Mouse (Mus musculus) gastrocnemius, adult 2 months (tissue): ENCODE measurements at regions not wholly inside any gene's neighbourhood (a gene's known extent, or its start where the extent isn't known, plus 50 kb on each side); places are given as distances from the start of the nearest gene placed in this dataset.

Experiments used
- DNase-seq: peaks from one replicate; pipeline ENCODE4 v3.0.0; 2022
- H3K27ac ChIP-seq: fragments of 200-600 bp; 2 replicates; pipeline ENCODE4 v1.8.1; 2022; ENCODE audit warnings: mild to moderate bottlenecking
- H3K4me3 ChIP-seq: fragments of 200-600 bp; 2 replicates; pipeline ENCODE4 v1.8.1; 2022; ENCODE audit warnings: mild to moderate bottlenecking, moderate library complexity
- CTCF ChIP-seq: fragments of 200-600 bp; IDR thresholded peaks from 2 replicates; pipeline ENCODE4 v1.8.1; 2022; ENCODE audit warnings: antibody characterized with exemption, mild to moderate bottlenecking, moderate library complexity
- intact Hi-C: fragments of 180-260 bp; cut with DNase I; formaldehyde crosslinking; loops from one replicate; pipeline ENCODE4 v1.15.1; 2025

- intact Hi-C loops, result no loop called here
- TF ChIP-seq CTCF, result no peak
- H3K27ac ChIP-seq, result no peak overlapping the region
- no peak for DNase-seq
- no peak overlapping the region for H3K4me3 ChIP-seq
Observed at GRCm38 (mm10) chr8:35917573-35917972, 152.0 kb downstream of the Gm19410 start.

- TF ChIP-seq CTCF, result no peak
- DNase-seq, result no peak
- intact Hi-C loops, result no loop called here
- H3K27ac ChIP-seq, result peak overlapping the region; percentile 79
- no peak overlapping the region for H3K4me3 ChIP-seq
Observed at GRCm38 (mm10) chr8:35919451-35919850, 153.9 kb downstream of the Gm19410 start.

- intact Hi-C loops, result loop anchor here (5.0 kb wide), 1 partner anchor 38 kb away; no protein-coding TSS in a partner anchor
- Histone ChIP-seq H3K27ac (peak overlapping the region; percentile 79), H3K4me3 (no peak overlapping the region)
- DNase-seq, result no peak
- no peak for TF ChIP-seq CTCF
Observed at GRCm38 (mm10) chr8:35919859-35920675, 154.5 kb downstream of the Gm19410 start.

GRCm38 (mm10) chr8:35924026-35924425 is 158.4 kb downstream of the Gm19410 start:
- intact Hi-C loops, result loop anchor here (5.0 kb wide), 1 partner anchor 42 kb away; no protein-coding TSS in a partner anchor
- DNase-seq, result no peak

GRCm38 (mm10) chr8:35927408-35927871 is 161.8 kb downstream of the Gm19410 start:
- DNase-seq, result no peak
- Histone ChIP-seq H3K4me3 (no peak overlapping the region), H3K27ac (peak overlapping the region; percentile 63)
- intact Hi-C loops, result no loop called here
- no peak for TF ChIP-seq CTCF

More at GRCm38 (mm10) chr8:35924026-35924425, 158.4 kb downstream of the Gm19410 start:
- no peak overlapping the region for H3K4me3 ChIP-seq
- no peak overlapping the region for H3K27ac ChIP-seq
- no peak for TF ChIP-seq CTCF

- Histone ChIP-seq H3K4me3 (no peak overlapping the region), H3K27ac (no peak overlapping the region)
- TF ChIP-seq CTCF, result no peak
- DNase-seq, result no peak
- intact Hi-C loops, result no loop called here
Observed at GRCm38 (mm10) chr8:35930291-35930690, 164.7 kb downstream of the Gm19410 start.

GRCm38 (mm10) chr8:35933186-35934114 is 167.9 kb downstream of the Gm19410 start:
- TF ChIP-seq CTCF, result no peak

GRCm38 (mm10) chr8:35934115-35934607 is 168.6 kb downstream of the Gm19410 start:
- no peak for TF ChIP-seq CTCF
- H3K27ac ChIP-seq, result no peak overlapping the region
- intact Hi-C loops, result no loop called here
- DNase-seq, result no peak
- no peak overlapping the region for H3K4me3 ChIP-seq

More at GRCm38 (mm10) chr8:35933186-35934114, 167.9 kb downstream of the Gm19410 start:
- H3K27ac ChIP-seq, result no peak overlapping the region
- no peak for DNase-seq
- no peak overlapping the region for H3K4me3 ChIP-seq
- intact Hi-C loops, result no loop called here

GRCm38 (mm10) chr8:35935034-35935433 is 169.4 kb downstream of the Gm19410 start:
- H3K27ac ChIP-seq, result no peak overlapping the region
- TF ChIP-seq CTCF, result no peak
- no peak for DNase-seq
- no peak overlapping the region for H3K4me3 ChIP-seq
- intact Hi-C loops, result no loop called here

- no peak for DNase-seq
- Histone ChIP-seq H3K27ac (no peak overlapping the region), H3K4me3 (no peak overlapping the region)
- no peak for TF ChIP-seq CTCF
- intact Hi-C loops, result no loop called here
Observed at GRCm38 (mm10) chr8:35939199-35939598, 173.6 kb downstream of the Gm19410 start.

- intact Hi-C loops, result no loop called here
- TF ChIP-seq CTCF, result no peak
- Histone ChIP-seq H3K4me3 (no peak overlapping the region), H3K27ac (no peak overlapping the region)
- DNase-seq, result no peak
Observed at GRCm38 (mm10) chr8:35942515-35942914, 176.9 kb downstream of the Gm19410 start.

GRCm38 (mm10) chr8:35943686-35944085 is 178.1 kb downstream of the Gm19410 start:
- DNase-seq, result no peak
- no peak for TF ChIP-seq CTCF
- intact Hi-C loops, result no loop called here
- H3K4me3 ChIP-seq, result no peak overlapping the region
- H3K27ac ChIP-seq, result no peak overlapping the region

- TF ChIP-seq CTCF, result no peak
- H3K27ac ChIP-seq, result no peak overlapping the region
- no peak overlapping the region for H3K4me3 ChIP-seq
- intact Hi-C loops, result no loop called here
- DNase-seq, result no peak
Observed at GRCm38 (mm10) chr8:35944461-35944860, 178.9 kb downstream of the Gm19410 start.
